Mouse (Mus musculus) lung, postnatal 4 days (tissue): ENCODE measurements around the gene Ppp1r3c.

Source experiments
- DNase-seq, 2 experiments: peaks; one replicate each; pipeline ENCODE4 v3.0.0; 2021

Gene Ppp1r3c

GRCm38 (mm10) chr19:36736537-36736936 is at the start of gene Ppp1r3c:
Ppp1r3c (minus strand) TSS chr19:36736653.
- peak; percentile 93 to 98 for DNase-seq

- DNase-seq, result no peak
These were observed 46.7 kb upstream of the Ppp1r3c start for GRCm38 (mm10) chr19:36783179-36783578.

- DNase-seq, result no peak
These were observed 46.1 kb upstream of the Ppp1r3c start for GRCm38 (mm10) chr19:36782591-36782990.

GRCm38 (mm10) chr19:36781996-36782395 is 45.5 kb upstream of the Ppp1r3c start:
- DNase-seq, result no peak

- no peak for DNase-seq
These were observed 43.9 kb upstream of the Ppp1r3c start for GRCm38 (mm10) chr19:36780375-36780774.

- DNase-seq, result no peak
These were observed 43.3 kb upstream of the Ppp1r3c start for GRCm38 (mm10) chr19:36779765-36780164.

- DNase-seq, result no peak
These were observed 39.1 kb upstream of the Ppp1r3c start for GRCm38 (mm10) chr19:36775531-36775930.

GRCm38 (mm10) chr19:36773716-36774459 is 37.4 kb upstream of the Ppp1r3c start:
- DNase-seq, result no peak

GRCm38 (mm10) chr19:36768084-36768483 is 31.6 kb upstream of the Ppp1r3c start:
- DNase-seq, result no peak

GRCm38 (mm10) chr19:36764451-36764850 is 28.0 kb upstream of the Ppp1r3c start:
- DNase-seq, result no peak

GRCm38 (mm10) chr19:36748996-36749395 is 12.5 kb upstream of the Ppp1r3c start:
- DNase-seq, result no peak

GRCm38 (mm10) chr19:36742331-36742730 is 5.9 kb upstream of the Ppp1r3c start:
- DNase-seq, result no peak

- peak in 1 of 2 experiments; percentile 43 for DNase-seq
These were observed 3.2 kb upstream of the Ppp1r3c start for GRCm38 (mm10) chr19:36739566-36740211.

GRCm38 (mm10) chr19:36738009-36738408 is 1.6 kb upstream of the Ppp1r3c start:
- DNase-seq, result no peak

GRCm38 (mm10) chr19:36737087-36737486 is 634 bp upstream of the Ppp1r3c start:
- DNase-seq, result no peak

GRCm38 (mm10) chr19:36734308-36735038 is 2.0 kb downstream of the Ppp1r3c start:
- peak; percentile 21 to 32 for DNase-seq

GRCm38 (mm10) chr19:36733191-36733943 is 3.1 kb downstream of the Ppp1r3c start:
- DNase-seq, result no peak

GRCm38 (mm10) chr19:36731310-36731709 is 5.1 kb downstream of the Ppp1r3c start:
- no peak for DNase-seq

GRCm38 (mm10) chr19:36730414-36730813 is 6.0 kb downstream of the Ppp1r3c start:
- peak in 1 of 2 experiments; percentile 30 for DNase-seq

- DNase-seq, result no peak
These were observed 7.6 kb downstream of the Ppp1r3c start for GRCm38 (mm10) chr19:36728741-36729460.

GRCm38 (mm10) chr19:36724970-36725369 is 11.5 kb downstream of the Ppp1r3c start:
- DNase-seq, result no peak

- DNase-seq, result no peak
These were observed 15.3 kb downstream of the Ppp1r3c start for GRCm38 (mm10) chr19:36721139-36721538.
